Mouse (Mus musculus) ES-CJ7 (cell line): ENCODE measurements around the gene Etv6.

Experiments
- DNase-seq: peaks from one replicate; pipeline ENCODE4 v3.0.0; 2011; ENCODE audit warnings: low read depth, low spot score

Gene Etv6

GRCm38 (mm10) chr6:134141616-134142165 lies 106.2 kb downstream of the Etv6 start:
- no peak for DNase-seq

DNA sequence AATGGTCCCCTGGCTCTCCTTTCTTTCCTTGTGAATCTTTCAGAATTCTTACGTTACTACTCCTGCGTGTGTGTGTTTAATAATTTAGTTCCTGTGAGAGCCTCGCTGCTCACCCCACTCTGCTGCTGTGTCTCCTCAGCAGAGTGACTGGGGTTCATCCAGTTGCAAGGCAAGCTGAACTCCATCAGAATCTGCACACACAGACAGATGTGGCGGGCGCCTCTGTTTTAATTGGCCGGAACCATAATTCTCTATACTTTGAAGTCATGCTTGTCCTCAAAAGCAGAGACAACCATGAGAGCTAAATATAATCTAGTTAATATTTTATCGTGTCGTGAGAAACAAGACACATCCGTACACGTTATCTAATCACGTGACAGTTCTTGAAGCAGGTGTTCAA lies 107.2 kb downstream of the Etv6 start:
- no peak for DNase-seq

GRCm38 (mm10) chr6:134143649-134144097 lies 108.2 kb downstream of the Etv6 start:
- DNase-seq: no peak

DNA sequence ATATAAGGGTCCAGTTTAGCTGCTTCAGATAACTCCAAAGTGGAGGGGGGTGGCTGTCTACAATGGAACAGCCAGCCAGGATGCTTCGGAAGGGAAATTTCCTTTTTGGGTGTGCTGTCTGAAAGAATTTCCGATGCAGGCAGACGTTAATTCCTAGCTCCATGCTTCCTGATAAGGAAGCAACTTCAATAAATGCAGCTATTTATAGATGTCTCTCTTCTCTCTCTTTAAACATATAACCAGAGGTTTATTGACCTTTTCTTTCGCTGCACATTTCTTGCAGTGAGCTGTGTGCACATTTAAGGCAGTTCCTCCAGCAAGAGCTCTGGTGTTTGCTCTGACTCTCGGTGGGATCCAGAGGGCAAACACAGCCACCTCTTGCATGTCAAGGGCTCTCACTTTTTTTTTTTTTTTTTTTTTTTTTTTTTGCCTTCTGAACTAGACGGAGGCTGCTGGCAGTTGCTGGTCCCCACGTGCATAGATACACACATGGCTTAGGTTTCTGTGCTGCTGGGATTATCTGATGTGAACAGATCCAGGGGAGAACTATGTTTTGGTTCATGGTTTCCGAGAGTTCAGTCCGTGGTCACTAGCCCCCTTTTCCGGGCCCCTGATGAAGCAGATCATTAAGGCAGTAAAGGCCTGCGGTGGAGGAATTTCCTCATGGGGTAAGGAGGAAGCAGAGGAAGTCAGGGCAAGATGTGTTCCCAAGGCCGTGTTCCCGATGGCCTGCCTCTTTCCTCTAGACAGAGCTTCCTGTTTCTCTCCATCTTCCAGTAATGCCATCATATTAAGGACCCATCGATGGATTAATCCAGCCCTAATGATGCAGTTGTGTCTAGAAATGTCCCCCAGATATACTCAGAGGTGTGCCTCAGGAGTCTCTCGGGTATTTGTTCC lies 109.0 kb downstream of the Etv6 start:
- DNase-seq: no peak

DNA sequence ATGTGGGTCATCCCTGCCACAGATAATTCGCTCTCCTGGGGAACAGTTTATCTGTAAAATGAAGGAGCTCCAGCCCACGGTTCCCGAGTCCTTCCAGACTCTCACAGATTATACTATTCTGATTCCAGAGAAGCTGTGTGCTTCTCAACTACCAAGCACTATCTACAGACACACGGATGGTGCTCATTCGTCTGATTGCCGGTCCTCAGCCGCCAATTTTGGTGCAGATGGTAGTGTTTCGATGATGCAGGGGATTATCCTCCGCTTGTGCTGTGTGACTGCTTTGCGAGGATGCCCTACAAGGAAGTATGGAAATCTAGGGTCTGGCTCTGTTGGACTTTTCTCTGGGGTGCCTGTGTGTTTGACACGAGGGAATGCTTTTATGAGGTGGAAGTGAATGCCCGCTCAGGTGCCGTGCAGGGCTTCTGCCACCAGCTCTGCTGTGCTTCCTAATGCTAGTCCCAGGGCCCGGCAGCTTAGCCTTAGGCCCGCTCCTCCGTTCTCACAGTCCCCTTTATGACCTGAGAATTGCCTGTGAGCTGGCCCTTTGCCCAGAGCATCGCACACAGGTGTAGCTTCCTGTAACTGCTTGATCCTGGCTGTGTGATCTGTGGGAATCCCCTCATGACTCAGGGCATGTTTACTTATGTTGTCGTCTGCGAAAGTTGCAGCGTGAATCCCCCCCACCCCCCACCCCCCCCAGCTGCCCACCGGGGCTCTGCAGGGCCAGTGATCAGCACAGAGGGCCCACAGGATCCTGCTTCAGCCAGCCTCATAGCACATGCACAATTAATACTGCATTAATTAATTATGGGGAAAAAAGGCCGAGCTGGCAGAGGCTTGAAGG lies 112.3 kb downstream of the Etv6 start:
- no peak for DNase-seq

- DNase-seq: no peak
These were observed 113.0 kb downstream of the Etv6 start for GRCm38 (mm10) chr6:134148443-134148942.

- DNase-seq: no peak
These were observed 114.1 kb downstream of the Etv6 start for GRCm38 (mm10) chr6:134149606-134150005.

DNA sequence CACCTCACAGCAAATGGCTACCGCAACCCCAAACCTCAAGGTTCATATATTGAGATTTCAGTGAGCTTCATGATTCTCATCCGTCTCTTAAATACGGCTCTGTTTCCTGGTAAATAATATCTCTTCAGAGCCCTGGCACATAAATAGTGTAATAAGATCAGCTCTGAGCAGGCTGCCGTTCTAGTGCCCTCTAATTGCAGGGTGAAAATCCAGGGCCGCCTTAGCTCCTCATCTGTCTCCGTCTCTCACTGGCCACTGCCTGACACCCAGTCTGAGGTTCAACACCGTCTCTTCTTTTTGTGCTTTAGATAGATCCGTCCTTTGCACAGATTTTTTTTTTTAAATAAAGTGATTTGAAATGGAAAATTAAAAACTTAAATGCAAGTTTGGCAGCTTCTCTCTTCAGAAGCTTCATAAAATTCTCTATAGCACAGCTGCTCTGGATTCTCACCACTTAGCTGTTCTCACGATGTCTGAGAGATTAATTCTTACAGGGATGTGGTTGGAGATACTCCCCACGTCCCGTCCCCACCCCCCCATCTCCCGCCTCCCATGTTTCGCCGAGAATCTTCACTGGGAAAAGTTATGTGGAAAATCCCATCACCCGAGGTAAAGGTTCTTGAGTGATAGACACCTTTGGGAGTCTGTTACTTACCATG lies 115.7 kb downstream of the Etv6 start:
- no peak for DNase-seq

GRCm38 (mm10) chr6:134151853-134152505 lies 116.5 kb downstream of the Etv6 start:
- no peak for DNase-seq

DNA sequence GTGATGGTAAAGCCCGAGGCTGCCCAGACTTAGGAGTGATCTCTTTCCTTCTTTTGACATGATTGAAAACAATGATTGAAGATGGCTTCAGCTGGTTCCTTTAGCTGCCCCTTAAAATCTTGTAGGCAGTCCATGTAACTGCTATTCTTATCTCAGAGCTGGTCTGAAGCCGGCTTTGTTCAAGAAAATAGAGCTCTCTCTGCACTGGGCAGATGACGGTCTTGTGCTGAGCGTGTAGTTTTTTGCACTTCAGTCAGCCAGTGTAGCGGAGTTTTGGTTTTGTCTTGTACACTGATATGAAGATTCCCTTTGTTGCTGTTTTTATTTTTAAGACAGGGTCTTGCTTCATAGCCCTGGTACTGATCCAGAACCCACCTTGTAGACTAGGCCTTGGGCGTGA lies 117.0 kb downstream of the Etv6 start:
- no peak for DNase-seq

DNA sequence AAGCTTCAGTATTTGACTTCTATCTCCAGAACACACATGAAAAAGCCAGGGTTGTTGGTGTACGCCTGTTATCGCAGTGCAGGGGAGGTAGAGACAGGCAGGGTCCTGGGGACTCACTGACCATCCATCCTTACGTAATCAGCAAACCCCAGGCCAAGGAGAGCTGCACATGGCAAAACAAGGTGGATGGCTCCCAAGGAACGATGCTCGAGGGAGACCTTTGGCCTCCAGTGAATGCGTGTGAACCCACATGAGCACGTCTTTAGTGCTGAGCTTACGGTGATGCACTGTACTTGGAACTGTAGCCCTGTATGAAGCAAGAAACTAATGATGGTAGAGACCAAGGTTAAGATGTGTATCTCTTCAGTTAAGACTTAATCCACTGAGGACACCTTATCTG lies 119.2 kb downstream of the Etv6 start:
- no peak for DNase-seq

- DNase-seq: no peak
These were observed 120.6 kb downstream of the Etv6 start for GRCm38 (mm10) chr6:134155900-134156623.

- no peak for DNase-seq
These were observed 122.1 kb downstream of the Etv6 start for GRCm38 (mm10) chr6:134157533-134158115.

GRCm38 (mm10) chr6:134158201-134158600 lies 122.7 kb downstream of the Etv6 start:
- no peak for DNase-seq

DNA sequence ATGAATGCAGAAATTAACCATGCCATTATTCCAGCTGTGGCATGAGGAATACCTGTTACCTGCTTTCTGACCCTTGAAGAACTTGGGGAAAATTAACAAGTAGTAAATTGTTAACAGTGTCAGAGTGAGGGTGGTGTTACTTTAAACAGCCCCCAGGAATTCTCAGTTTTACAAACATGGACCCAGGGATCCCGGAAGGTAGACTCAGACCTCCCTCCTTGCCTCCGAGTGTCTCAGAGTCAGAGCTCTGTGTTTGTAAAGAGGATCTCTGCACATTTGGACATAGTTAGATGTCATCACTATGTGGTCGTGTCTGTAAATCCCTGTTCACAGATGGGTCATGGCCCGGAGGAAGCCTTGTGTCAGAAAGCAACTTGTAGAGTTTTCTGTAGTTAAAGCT lies 124.2 kb downstream of the Etv6 start:
- DNase-seq: no peak

DNA sequence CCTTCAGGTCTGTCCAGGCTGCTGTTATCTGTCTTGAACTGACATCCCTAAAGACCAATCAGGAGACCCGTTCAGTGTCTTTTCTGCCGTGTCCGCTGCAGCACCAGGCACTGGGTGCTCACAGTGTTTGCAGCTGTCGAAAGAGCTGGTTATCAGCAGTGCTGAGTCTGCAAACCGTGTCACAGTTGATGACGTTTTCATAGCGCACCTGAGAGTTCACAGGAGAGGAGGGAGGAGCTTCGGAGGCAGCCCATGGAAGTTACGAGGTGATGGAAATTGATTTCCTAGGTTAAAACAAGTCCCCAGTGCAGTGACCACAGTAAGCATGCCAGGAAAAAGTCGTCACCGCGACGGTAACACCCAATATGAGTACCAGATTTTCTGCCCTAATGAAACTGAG lies 125.5 kb downstream of the Etv6 start:
- no peak for DNase-seq

DNA sequence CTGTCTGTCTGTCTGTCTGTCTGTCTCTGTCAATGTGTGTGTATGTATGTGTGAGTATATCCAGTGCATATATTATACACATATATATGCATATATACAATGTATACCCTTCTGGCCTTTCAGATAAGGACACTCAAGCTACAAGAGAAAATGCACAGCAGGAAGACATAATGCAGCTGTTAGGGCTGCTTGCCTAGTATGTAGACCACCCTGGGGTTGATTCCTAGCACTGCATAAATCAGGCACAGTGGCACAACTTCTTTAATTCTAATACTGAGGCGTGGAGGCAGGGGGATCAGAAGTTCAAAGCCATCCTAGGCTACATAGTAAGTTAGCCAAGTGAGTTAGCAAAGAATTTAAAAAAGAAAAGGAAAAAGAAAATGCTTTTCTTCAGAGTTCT lies 127.8 kb downstream of the Etv6 start:
- DNase-seq: no peak

DNA sequence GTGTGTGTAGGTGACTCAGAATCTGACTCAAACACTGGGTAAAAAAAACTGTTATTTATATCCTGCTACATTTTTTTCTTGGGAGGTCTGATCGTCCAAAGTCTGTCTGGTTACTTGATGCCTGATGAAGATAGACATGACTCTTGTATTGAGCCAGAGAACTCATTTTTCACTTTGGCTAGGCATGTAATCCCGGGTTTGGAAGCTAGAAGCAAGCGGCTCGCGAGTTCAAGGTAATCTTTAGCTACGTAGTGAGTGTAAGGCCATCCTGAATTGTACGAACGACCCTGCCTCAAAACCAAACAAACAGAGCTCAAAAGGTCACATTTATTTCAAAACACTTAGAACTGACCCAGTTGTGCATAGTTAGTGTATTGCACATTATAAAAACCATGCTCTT lies 128.9 kb downstream of the Etv6 start:
- DNase-seq: no peak

GRCm38 (mm10) chr6:134165012-134165411 lies 129.5 kb downstream of the Etv6 start:
- no peak for DNase-seq

GRCm38 (mm10) chr6:134167963-134168362 lies 132.5 kb downstream of the Etv6 start:
- DNase-seq: no peak
